9 mouse cellular contexts compared by ENCODE assay signal in genomic region chr12:88376820-88377219, GRCm38 (mm10). TPM values are rescaled to one million over a fixed set of nuclear protein-coding genes. Genes with fewer than 3 reads are reported as not detected.
A peak's percentile ranks its signal among the peaks of the same experiment; 100 is the strongest.
DNase-seq lines count a peak whose midpoint lies in the region; ATAC-seq lines count a peak whose summit lies in the region.
"Had no signal": no experiment of that assay in that cellular context is flagged by ENCODE, and none has a peak within 500 bp of the region (broad histone marks: within the 10 kb centered on the region; RNA-seq: fewer than 3 reads in every experiment).

No protein-coding gene starts in this region.

- no peak overlapping the region for H3K27ac ChIP-seq in forebrain, embryonic 13.5 days

- no peak for ATAC-seq in CD4-positive, CD25-positive, alpha-beta regulatory T cell, adult 4 months
- peak; percentile 33; the same call in 1 of the 2 replicates for ATAC-seq in forebrain, embryonic 13.5 days
- peak; percentile 67 for ATAC-seq in megakaryocyte-erythroid progenitor cell, adult 5-6 weeks (replicated peaks; ENCODE audit: low FRiP score, low TSS enrichment, poor library complexity, severe bottlenecking)

- WGBS in forebrain, embryonic 13.5 days = 30% methylated on average over 10 of the region's 10 CpGs

- H3K4me1 ChIP-seq in forebrain, embryonic 13.5 days = no peaks in the 10 kb centered on the region

- no peak overlapping the region for H3K4me3 ChIP-seq in forebrain, embryonic 13.5 days

- no peak overlapping the region for H3K4me2 ChIP-seq in forebrain, embryonic 13.5 days

- no peaks in the 10 kb centered on the region for H3K27me3 ChIP-seq in forebrain, embryonic 13.5 days

- peak; percentile 29 for DNase-seq in CD4-positive, CD25-positive, alpha-beta regulatory T cell, adult 2 months (ENCODE audit: low read depth, low spot score)
- peak; percentile 46 to 51 for DNase-seq in left cerebral cortex, adult 18-20 months (ENCODE audit: low spot score in 2 of 2)
- DNase-seq in left cerebral cortex, adult 11 months (ENCODE audit: low spot score) = no peak
- no peak for DNase-seq in yolk sac, embryonic 10.5 days (ENCODE audit: low spot score)
- no peak for DNase-seq in gastrocnemius, postnatal 36 days

- intact Hi-C loops in gastrocnemius, postnatal 36 days (cut with DNase I) = no loop called here

- H3K36me3 ChIP-seq in forebrain, embryonic 13.5 days (ENCODE audit: poor library complexity, severe bottlenecking) = no peaks in the 10 kb centered on the region

- H3K9me3 ChIP-seq in forebrain, embryonic 13.5 days (replicated peaks) = no peaks in the 10 kb centered on the region

- no peak overlapping the region for H3K9ac ChIP-seq in forebrain, embryonic 13.5 days

RNA-seq across cellular contexts. Expression of gene Adck1, which starts 16.5 kb away (rescaled TPM):
- polyA plus RNA-seq in CD4-positive, CD25-positive, alpha-beta regulatory T cell, adult 4 months (2017; shearing (Covaris generic)) = 10 to 100 TPM; 11.5 to 21.0 TPM
- total RNA-seq in left cerebral cortex, adult 18-20 months (2021) = 10 to 100 TPM; 32.7 to 36.8 TPM
- polyA plus RNA-seq in forebrain, embryonic 13.5 days (2015; fragmentation: Nextera tagmentation; extraction: Ambion mirVana) = 20.2 and 25.6 TPM in 2 replicates
- 6.7 and 11.7 TPM in 2 replicates for total RNA-seq in megakaryocyte-erythroid progenitor cell, adult 5-6 weeks (2014; fragmentation: Nextera tagmentation)
- total RNA-seq in megakaryocyte-erythroid progenitor cell, adult 5-6 weeks (2017) = 13.6 and 17.8 TPM in 2 replicates
- total RNA-seq in gastrocnemius, postnatal 36 days (2021) = 10 to 100 TPM; 14.9 to 15.5 TPM

RNA-seq across cellular contexts. Expression of gene Gm5039, which starts 53.0 kb away (rescaled TPM):
- not detected for polyA plus RNA-seq in CD4-positive, CD25-positive, alpha-beta regulatory T cell, adult 4 months (2017; shearing (Covaris generic))
- not detected for total RNA-seq in left cerebral cortex, adult 18-20 months (2021)
- not detected in 2 replicates for polyA plus RNA-seq in forebrain, embryonic 13.5 days (2015; fragmentation: Nextera tagmentation; extraction: Ambion mirVana)
- total RNA-seq in megakaryocyte-erythroid progenitor cell, adult 5-6 weeks (2014; fragmentation: Nextera tagmentation) = not detected in 2 replicates
- total RNA-seq in megakaryocyte-erythroid progenitor cell, adult 5-6 weeks (2017) = not detected in 2 replicates
- total RNA-seq in gastrocnemius, postnatal 36 days (2021) = not detected
- total RNA-seq: hematopoietic stem cell, adult 5-6 weeks had no signal

Comparison
In these comparisons a context has a peak if more than half of its experiments do, and no peak if none do; other contexts are left out.
1. DNase-seq: peak in CD4-positive, CD25-positive, alpha-beta regulatory T cell, adult 2 months (single experiment) and left cerebral cortex, adult 18-20 months (2 of 2); none in left cerebral cortex, adult 11 months (single experiment), yolk sac, embryonic 10.5 days (single experiment) and gastrocnemius, postnatal 36 days (0 of 2).